11 mouse cellular contexts compared by ENCODE assay signal in genomic region chr10:19935821-19936367, GRCm38 (mm10). TPM values are rescaled to one million over a fixed set of nuclear protein-coding genes. Genes with fewer than 3 reads are reported as not detected.
A peak's percentile ranks its signal among the peaks of the same experiment; 100 is the strongest.
DNase-seq lines count a peak whose midpoint lies in the region; ATAC-seq and TF ChIP-seq lines count a peak whose summit lies in the region.
"Had no signal": no experiment of that assay in that cellular context is flagged by ENCODE, and none has a peak within 500 bp of the region (broad histone marks: within the 10 kb centered on the region; RNA-seq: fewer than 3 reads in every experiment).

No protein-coding gene starts in this region.

- WGBS in heart, adult 2 months = 40% methylated on average over 4 of the region's 4 CpGs
- 34% methylated on average over 4 of the region's 4 CpGs for WGBS in embryonic facial prominence, embryonic 14.5 days
- 37% methylated on average over 4 of the region's 4 CpGs for WGBS in lung, postnatal 0 days

- peak overlapping the region; percentile 72 for H3K4me3 ChIP-seq in heart, adult 2 months
- peak overlapping the region; percentile 92 for H3K4me3 ChIP-seq in left cerebral cortex, adult 2 months
- peak overlapping the region; percentile 77 for H3K4me3 ChIP-seq in embryonic facial prominence, embryonic 14.5 days (ENCODE audit: low read depth, low read length)
- H3K4me3 ChIP-seq in lung, postnatal 0 days (ENCODE audit: low read depth, low read length) = peak overlapping the region; percentile 66; the same call in 1 of the 2 replicates

- H3K9ac ChIP-seq in heart, adult 2 months (ENCODE audit: low read depth, low read length) = peak overlapping the region; percentile 14; the same call in 1 of the 2 replicates
- no peak overlapping the region for H3K9ac ChIP-seq in embryonic facial prominence, embryonic 14.5 days (ENCODE audit: low read depth, low read length)
- H3K9ac ChIP-seq in lung, postnatal 0 days (replicated peaks; ENCODE audit: low read depth) = no peak overlapping the region

- no peak for TF ChIP-seq POLR2A in heart, adult 2 months (IDR thresholded peaks at IDR 0.05; ENCODE audit: insufficient read depth, low read depth, low read length)

- peaks cover 14% of the 10 kb centered on the region; the same call in 1 of the 2 replicates for H3K36me3 ChIP-seq in heart, adult 2 months (ENCODE audit: control insufficient read depth, insufficient read depth, low read length)
- no peaks in the 10 kb centered on the region for H3K36me3 ChIP-seq in embryonic facial prominence, embryonic 14.5 days (ENCODE audit: control insufficient read depth, insufficient read depth, low read length)
- no peaks in the 10 kb centered on the region for H3K36me3 ChIP-seq in lung, postnatal 0 days (ENCODE audit: insufficient read depth, low read length)
- H3K36me3 ChIP-seq: forebrain, embryonic 10.5 days had no signal

- no peak for ATAC-seq in embryonic facial prominence, embryonic 14.5 days (ENCODE audit: low read depth)
- no peak for ATAC-seq in lung, postnatal 0 days
- no peak for ATAC-seq in monocyte, adult 5-6 weeks (replicated peaks; ENCODE audit: insufficient number of reproducible peaks, low FRiP score, low TSS enrichment, poor library complexity, severe bottlenecking)
- ATAC-seq: inflammation-experienced regulatory T-cells, adult 6 months had no signal

- peak overlapping the region; percentile 91 for H3K27ac ChIP-seq in heart, adult 2 months
- peak overlapping the region; percentile 15; the same call in 1 of the 2 replicates for H3K27ac ChIP-seq in left cerebral cortex, adult 2 months
- H3K27ac ChIP-seq in embryonic facial prominence, embryonic 14.5 days (replicated peaks; ENCODE audit: low read depth, low read length) = no peak overlapping the region
- H3K27ac ChIP-seq in lung, postnatal 0 days (ENCODE audit: low read length) = no peak overlapping the region
- H3K27ac ChIP-seq: forebrain, embryonic 10.5 days had no signal

- no peaks in the 10 kb centered on the region for H3K9me3 ChIP-seq in embryonic facial prominence, embryonic 14.5 days (ENCODE audit: control insufficient read depth, low read length)
- no peaks in the 10 kb centered on the region for H3K9me3 ChIP-seq in lung, postnatal 0 days (ENCODE audit: low read length)
- H3K9me3 ChIP-seq: forebrain, embryonic 10.5 days had no signal

- H3K4me1 ChIP-seq in heart, adult 2 months (ENCODE audit: control insufficient read depth, insufficient read depth, low read length) = peaks cover 25% of the 10 kb centered on the region
- H3K4me1 ChIP-seq in embryonic facial prominence, embryonic 14.5 days (ENCODE audit: control insufficient read depth, insufficient read depth, low read length) = peaks cover 21% of the 10 kb centered on the region
- peaks cover 3% of the 10 kb centered on the region; the same call in 1 of the 2 replicates for H3K4me1 ChIP-seq in lung, postnatal 0 days (ENCODE audit: insufficient read depth, low read depth, low read length)

- intact Hi-C loops in heart, adult 2 months (cut with DNase I) = loop anchor here (2.0 kb wide), 3 partner anchors 21 to 71 kb away; partner anchors contain the start of gene Pex7
- intact Hi-C loops in left cerebral cortex, adult 2 months (cut with DNase I) = loop anchor here (2.0 kb wide), 1 partner anchor 71 kb away; no protein-coding TSS in a partner anchor
- intact Hi-C loops in left cerebral cortex, postnatal 10 days (cut with DNase I) = no loop called here

- TF ChIP-seq CTCF in heart, adult 2 months (IDR thresholded peaks at IDR 0.05) = no peak
- TF ChIP-seq CTCF in left cerebral cortex, adult 2 months (IDR thresholded peaks at IDR 0.05) = no peak
- no peak for TF ChIP-seq CTCF in lung, postnatal 0 days (IDR thresholded peaks at IDR 0.05)

- TF ChIP-seq EP300 in heart, adult 2 months (IDR thresholded peaks at IDR 0.05; ENCODE audit: insufficient read depth, low read depth, low read length) = no peak
- TF ChIP-seq EP300 in lung, postnatal 0 days (IDR thresholded peaks at IDR 0.05) = peak; percentile 25; the same call in 1 of the 2 replicates

- no peak for DNase-seq in heart, adult 2 months
- DNase-seq in heart, adult 9 months (ENCODE audit: low spot score in 2 of 2) = no peak
- DNase-seq in left cerebral cortex, adult 2 months (ENCODE audit: extremely low spot score in 1 of 2, low spot score in 2 of 2) = no peak
- DNase-seq in left cerebral cortex, postnatal 10 days (ENCODE audit: extremely low spot score in 1 of 2, low spot score in 2 of 2) = no peak
- DNase-seq in embryonic facial prominence, embryonic 14.5 days (ENCODE audit: low spot score) = peak; percentile 51
- DNase-seq in lung, postnatal 0 days (ENCODE audit: low spot score) = peak; percentile 66
- DNase-seq in urinary bladder, postnatal 10 days (ENCODE audit: low spot score) = no peak
- DNase-seq: cerebellum, adult 18-20 months had no signal

- peak overlapping the region; percentile 81 for H3K4me2 ChIP-seq in embryonic facial prominence, embryonic 14.5 days (ENCODE audit: low read depth, low read length)
- H3K4me2 ChIP-seq in lung, postnatal 0 days (replicated peaks; ENCODE audit: low read depth, low read length) = peak overlapping the region; percentile 83

- H3K27me3 ChIP-seq in heart, adult 2 months (ENCODE audit: control insufficient read depth, insufficient read depth, low read length) = no peaks in the 10 kb centered on the region
- H3K27me3 ChIP-seq in embryonic facial prominence, embryonic 14.5 days (replicated peaks; ENCODE audit: control insufficient read depth, insufficient read depth, low read length) = no peaks in the 10 kb centered on the region; the same call in 1 of the 2 replicates
- H3K27me3 ChIP-seq in lung, postnatal 0 days (replicated peaks; ENCODE audit: insufficient read depth, low read length) = no peaks in the 10 kb centered on the region

- 0 out of 2 replicates have a peak, but pooled peaks cover 2% of the 10 kb centered on the region for H3K79me2 ChIP-seq in heart, adult 2 months (replicated peaks; ENCODE audit: control insufficient read depth, insufficient read depth, low read length)

RNA-seq across cellular contexts. Expression of gene Map3k5, which starts 1.6 kb away (rescaled TPM):
- total RNA-seq in heart, adult 2 months (2021) = 10 to 100 TPM; 42.6 to 45.3 TPM
- polyA plus RNA-seq in heart, adult 2 months (2012; rRNA removed) = 7.6 and 11.9 TPM in 2 replicates
- total RNA-seq in left cerebral cortex, adult 2 months (2021) = 10 to 100 TPM; 48.4 to 52.7 TPM
- total RNA-seq in left cerebral cortex, postnatal 10 days (2021) = 10 to 100 TPM; 36.5 to 39.3 TPM
- polyA plus RNA-seq in embryonic facial prominence, embryonic 14.5 days (2014; fragmentation: Nextera tagmentation; extraction: Ambion mirVana) = 2.5 and 2.6 TPM in 2 replicates
- 3.1 and 3.2 TPM in 2 replicates for polyA plus RNA-seq in lung, postnatal 0 days (2015; fragmentation: Nextera tagmentation; extraction: Ambion mirVana)
- 85.0 to 99.2 TPM (median 85.5 TPM) in 3 replicates for total RNA-seq in monocyte, adult 5-6 weeks (2017)

RNA-seq across cellular contexts. Expression of gene Pex7, which starts 28.4 kb away (rescaled TPM):
- 10 to 100 TPM; 32.5 to 32.8 TPM for total RNA-seq in heart, adult 2 months (2021)
- polyA plus RNA-seq in heart, adult 2 months (2012; rRNA removed) = 37.6 and 59.0 TPM in 2 replicates
- 10 to 100 TPM; 21.9 to 25.6 TPM for total RNA-seq in left cerebral cortex, adult 2 months (2021)
- total RNA-seq in left cerebral cortex, postnatal 10 days (2021) = 10 to 100 TPM; 23.3 to 26.6 TPM
- polyA plus RNA-seq in embryonic facial prominence, embryonic 14.5 days (2014; fragmentation: Nextera tagmentation; extraction: Ambion mirVana) = 28.6 and 29.6 TPM in 2 replicates
- 40.3 TPM in 2 replicates for polyA plus RNA-seq in lung, postnatal 0 days (2015; fragmentation: Nextera tagmentation; extraction: Ambion mirVana)
- 19.8 to 34.3 TPM (median 20.9 TPM) in 3 replicates for total RNA-seq in monocyte, adult 5-6 weeks (2017)

Comparison
In these comparisons a context has a peak if more than half of its experiments do, and no peak if none do; other contexts are left out.
1. DNase-seq: peak in embryonic facial prominence, embryonic 14.5 days (single experiment) and lung, postnatal 0 days (single experiment); none in heart, adult 2 months (0 of 2), heart, adult 9 months (0 of 2), left cerebral cortex, adult 2 months (0 of 2), left cerebral cortex, postnatal 10 days (0 of 2) and urinary bladder, postnatal 10 days (single experiment).
2. H3K27ac ChIP-seq: peak in heart, adult 2 months (single experiment) and left cerebral cortex, adult 2 months (single experiment); none in embryonic facial prominence, embryonic 14.5 days (single experiment) and lung, postnatal 0 days (single experiment).
3. Peak in every context shown above with its lines, with median percentiles within 50 percentile points of each other: H3K4me3 ChIP-seq.